Mouse (Mus musculus) lung, postnatal 4 days (tissue): Measurements from ENCODE around the gene Ing4.

Experiments used
- DNase-seq, 2 experiments: peaks; one replicate each; pipeline ENCODE4 v3.0.0; 2021

Ing4 gene

DNA sequence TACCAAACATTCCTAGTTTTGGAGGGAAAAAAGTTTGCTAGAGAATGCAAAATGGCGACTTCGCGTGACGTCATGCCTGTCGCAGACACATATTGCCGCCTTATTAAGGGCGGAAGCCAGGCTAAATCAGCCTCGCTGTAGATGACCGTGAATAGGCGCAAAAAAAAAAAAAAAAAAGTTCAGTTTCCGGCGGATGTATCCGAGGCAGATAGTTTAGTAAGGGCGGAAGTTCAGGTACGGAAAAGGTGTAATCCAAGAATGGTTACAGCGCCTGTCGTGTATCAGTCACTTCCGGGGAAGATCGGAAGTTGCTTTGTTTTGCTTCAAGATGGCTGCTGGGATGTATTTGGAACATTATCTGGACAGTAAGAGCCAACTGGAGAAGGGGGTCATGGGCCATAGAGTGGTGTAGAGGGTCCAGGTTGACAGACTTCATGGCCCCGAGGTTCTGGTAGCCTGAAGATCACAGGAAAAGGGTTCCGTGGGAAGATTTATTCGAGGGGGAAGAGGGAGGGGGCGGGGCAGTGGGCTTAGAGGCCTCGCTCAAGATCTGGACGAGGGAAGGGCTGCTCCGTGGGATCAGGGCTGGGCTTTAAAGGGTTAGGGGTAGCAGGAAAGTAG lies at the start of gene Ing4:
Ing4 (plus strand) TSS at position 228 of the 621 bp plus-strand sequence.
- DNase-seq: peak; percentile 92 to 94

DNA sequence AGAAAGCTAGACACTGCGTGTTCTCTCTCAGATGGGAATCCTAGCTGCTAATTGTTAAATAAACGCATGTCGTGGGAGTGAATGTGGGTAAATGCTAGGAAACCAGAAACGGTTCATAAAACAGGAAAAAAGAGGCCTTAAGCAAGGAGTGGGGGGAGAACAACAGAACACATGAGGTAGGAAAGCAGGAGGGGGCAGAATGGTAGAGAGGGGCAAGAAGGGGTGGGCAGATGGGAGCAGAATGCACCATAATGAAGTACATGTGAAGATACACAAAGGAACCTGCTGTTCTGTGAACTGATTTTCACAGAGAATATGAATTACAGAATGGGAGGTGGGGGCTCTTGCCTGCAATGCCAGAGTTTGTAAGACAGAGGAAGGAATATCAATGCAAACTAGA lies 47.3 kb upstream of the Ing4 start:
- DNase-seq: no peak

DNA sequence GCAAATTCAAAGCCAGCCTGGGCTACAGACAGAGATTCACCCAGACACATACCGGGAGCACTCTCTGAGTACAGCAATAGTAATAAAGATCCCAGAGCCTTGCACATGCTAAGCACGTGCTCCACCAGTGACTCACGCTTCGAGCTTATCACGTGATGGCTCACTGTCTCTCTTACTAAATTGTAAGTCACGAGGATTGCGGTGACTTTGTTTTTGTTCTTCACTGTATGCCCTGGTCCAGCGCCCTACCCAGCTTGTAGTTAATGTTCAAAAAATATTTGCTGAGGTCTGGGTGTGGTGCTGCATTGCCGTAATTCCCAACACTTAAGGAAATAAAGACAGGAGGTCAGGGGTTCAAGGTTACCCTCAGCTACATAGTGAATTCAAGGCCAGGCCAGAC lies 46.2 kb upstream of the Ing4 start:
- DNase-seq: no peak

DNA sequence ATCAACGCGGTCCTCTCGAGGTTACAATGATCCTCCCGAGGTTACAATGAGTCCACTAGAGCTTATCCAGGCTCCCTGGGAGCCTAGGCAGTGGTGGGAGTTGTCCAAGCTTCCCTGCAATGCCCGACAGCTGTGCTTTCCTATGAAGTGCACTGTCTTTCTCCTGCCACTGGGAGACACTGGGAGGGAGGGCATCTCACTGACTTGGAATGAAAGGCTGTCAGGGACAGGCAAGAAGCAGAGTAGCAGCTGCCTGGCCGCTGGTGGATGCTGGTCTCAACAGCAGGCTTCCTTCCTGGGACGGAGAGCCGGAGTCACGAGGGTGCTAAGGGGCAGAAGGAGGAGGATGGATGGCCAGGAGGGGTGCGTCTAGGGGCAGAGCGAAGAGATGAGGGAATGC lies 45.7 kb upstream of the Ing4 start:
- peak in 1 of 2 experiments; percentile 53 for DNase-seq

DNA sequence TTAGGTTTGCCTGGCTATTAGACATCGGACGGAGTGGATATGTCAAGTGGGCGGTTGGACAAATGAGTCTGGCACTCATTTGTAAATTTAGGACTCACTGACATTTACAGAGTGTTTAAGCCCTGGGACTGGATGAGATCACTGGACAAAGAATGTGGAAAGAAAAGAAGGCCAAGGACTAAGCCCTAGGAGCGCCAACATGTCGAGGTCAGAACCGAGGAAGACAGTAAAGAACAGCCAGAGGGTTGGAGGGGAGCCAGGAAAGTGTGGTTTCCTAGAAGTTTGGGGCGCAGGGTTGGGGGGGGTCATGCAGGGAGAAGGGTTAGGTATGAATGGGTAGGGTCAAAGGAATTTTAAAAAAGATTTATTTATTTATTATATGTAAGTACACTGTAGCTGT lies 44.3 kb upstream of the Ing4 start:
- DNase-seq: no peak

DNA sequence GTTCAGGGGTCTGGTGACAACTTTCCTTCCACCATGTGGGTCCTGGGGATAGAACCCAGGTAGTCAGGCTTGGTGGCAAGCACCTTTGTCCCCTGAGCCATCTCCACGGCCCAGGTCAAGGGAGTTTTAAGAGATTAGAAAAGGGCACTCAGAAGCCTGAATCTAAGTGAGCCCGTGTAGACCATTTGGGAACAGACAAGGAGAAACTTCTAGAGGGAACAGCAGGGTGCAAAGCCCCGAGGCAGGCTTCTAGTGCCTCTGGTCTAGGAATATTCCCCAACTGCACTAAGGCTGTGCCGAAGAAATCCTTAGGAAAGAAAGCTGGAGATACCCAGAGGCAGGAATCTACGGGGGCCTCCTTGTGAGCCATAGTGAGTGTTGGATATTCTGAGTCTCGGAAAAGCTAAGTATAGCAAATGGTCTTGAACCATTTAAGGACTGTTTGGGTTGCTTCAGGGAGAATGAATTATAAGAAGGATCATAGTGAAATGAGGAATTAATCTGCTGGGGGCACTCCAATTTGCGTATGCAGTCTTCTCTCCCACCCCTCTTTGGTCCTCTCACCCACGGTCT lies 43.6 kb upstream of the Ing4 start:
- DNase-seq: no peak

DNA sequence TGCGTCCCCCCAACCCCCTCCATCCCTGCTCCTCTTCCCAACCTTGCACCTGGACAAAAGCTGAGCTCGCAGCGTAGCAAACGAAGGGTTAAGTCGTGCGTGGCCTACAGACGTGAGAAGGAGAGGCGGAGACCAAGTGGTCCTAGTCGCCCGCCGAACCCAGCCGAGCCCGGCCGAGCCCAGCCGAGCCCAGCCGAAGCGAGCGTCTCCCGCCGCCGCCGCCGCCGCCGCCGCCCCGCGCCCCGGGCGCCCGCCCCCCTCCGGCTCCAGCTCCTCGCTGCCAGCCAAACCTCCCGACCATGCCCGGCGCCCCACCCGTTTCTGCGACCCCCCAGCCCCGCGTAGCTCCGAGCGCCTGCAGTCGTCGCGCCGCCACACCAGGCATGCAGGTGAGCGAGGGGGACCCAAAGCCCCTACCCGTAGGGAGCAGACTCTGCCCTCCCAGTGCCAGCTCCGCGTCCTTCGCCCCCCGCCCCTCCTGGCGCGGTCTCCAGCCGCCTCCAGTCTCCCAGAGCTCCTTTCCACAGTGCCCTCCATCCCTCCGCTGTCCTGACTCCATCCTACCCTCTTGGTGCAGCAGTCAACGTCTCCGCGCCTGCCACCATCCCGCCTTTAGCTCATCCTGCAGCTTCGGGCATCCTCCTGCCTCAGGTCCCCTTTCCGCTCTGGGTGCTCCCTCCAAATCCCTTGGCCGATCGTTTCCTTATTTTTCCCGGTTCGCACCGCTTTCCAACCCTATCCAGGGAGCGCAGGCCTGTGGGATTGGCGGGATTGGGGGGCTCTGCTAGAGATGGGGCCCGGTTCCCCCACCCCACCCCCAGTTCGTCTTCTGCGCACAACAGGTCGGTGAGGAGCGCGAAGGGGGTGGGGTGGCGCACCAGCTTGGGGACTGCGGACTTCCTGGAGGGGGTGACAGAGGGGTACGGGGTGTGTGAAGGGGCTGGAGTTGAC lies 42.7 kb upstream of the Ing4 start, which contains the start of gene Pianp:
Pianp (plus strand) TSS at position 144 of the 951 bp plus-strand sequence.
- peak; percentile 80 to 85 for DNase-seq

DNA sequence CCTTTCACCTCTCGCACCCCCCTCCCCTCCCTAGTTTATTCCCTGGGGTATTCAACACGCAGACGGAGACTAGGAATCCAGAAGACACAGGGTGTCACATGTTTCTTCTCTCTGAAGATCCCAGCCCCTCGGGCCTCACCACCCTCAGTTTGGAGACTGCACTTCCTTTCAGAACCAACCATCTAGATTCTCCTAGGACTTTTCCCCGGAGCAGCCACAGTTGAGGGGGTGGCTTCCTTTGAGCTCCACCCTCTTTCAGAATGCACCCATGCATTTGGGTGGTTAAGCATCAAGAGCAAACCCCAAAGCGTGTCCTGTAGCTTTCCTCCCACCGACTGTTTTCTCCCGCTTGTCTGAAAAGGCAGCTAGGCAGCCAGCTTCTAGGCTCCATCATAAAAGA lies 41.5 kb upstream of the Ing4 start:
- DNase-seq: no peak

DNA sequence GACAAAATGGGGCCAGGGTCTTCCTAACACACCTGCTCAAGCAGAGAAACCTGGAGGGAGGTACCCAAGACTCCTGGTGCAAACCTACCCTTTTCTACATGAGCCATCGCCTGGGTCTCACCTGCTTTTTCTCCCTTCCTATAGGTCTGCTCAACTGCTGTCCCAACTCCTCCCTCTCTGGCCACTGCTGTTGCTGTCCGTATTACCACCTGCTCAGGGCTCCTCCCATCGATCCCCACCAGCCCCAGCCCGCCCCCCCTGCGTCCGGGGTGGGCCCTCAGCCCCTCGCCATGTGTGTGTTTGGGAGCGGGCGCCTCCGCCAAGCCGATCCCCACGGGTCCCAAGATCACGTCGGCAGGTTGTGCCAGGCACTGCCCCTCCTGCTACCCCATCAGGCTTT lies 40.5 kb upstream of the Ing4 start:
- DNase-seq: no peak

DNA sequence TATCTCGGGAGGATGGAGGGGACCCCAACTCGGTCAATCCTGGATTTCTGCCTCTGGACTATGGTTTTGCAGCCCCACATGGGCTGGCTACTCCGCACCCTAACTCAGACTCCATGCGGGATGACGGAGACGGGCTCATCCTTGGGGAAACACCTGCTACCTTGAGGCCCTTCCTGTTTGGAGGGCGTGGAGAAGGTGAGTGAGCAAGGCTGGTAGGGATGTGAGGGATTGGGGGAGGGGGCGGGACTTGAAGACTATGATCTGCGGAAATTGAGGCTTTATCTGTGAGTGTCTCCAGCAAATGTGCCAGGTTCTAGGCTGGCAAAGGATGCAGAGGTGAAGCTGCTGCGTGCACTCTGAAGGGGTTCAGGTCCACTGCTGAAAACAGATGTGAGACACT lies 40.0 kb upstream of the Ing4 start:
- DNase-seq: no peak

DNA sequence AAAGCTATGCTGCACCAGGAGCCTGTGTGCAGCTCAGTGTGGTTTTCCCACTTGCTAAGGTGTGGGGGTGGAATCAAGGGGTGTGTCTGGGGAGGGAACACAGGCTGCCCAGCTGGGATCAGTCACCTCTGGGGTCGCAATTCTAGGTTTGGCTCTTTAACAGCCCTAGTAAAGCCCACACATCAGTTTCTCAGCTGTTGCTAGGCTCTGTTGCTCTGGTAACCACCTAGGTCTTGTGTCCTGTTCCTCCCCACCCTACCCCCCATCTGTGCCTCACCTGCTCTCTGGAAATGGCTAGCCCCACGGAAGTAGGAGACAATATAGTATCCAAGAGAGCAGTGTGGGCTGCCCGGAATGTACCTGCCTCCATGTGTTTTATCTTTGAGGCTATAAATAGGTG lies 35.9 kb upstream of the Ing4 start:
- no peak for DNase-seq

DNA sequence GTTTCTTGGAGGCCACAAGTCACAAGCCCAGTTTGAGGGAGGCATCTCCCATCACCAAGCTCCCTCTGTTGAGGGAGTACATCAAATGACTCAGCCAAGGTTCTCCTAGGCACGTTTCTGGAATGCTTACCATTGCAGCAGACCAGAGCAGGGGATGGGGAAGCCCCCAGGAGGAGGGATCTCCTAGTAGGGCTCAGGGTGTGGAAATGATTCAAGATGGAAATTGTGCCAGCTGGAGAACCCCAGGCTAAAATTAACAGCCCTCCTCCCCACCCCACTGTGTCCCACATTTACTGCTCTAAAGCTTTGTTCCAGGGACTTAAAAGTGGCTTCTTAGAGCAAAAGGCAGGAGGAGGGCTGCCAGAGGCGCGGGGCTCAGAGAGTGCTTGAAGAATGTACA lies 34.5 kb upstream of the Ing4 start:
- DNase-seq: no peak

DNA sequence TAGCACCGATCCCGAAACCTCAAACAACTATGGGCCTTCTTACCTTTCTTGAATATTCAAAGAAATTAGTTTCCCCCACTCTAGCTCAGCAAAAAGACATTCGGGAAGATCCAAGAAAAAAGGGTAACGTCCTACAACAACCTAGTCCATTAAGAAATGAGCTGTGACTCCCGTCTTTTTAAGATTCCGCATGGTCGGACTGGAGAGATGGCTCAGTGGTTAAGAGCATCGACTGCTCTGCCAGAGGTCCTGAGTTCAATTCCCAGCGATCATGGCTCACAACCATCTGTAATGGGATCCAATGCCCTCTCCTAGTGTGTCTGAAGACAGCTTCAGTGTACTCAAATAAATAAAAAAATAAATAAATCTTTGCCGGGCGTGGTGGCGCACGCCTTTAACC lies 31.5 kb upstream of the Ing4 start:
- no peak for DNase-seq

DNA sequence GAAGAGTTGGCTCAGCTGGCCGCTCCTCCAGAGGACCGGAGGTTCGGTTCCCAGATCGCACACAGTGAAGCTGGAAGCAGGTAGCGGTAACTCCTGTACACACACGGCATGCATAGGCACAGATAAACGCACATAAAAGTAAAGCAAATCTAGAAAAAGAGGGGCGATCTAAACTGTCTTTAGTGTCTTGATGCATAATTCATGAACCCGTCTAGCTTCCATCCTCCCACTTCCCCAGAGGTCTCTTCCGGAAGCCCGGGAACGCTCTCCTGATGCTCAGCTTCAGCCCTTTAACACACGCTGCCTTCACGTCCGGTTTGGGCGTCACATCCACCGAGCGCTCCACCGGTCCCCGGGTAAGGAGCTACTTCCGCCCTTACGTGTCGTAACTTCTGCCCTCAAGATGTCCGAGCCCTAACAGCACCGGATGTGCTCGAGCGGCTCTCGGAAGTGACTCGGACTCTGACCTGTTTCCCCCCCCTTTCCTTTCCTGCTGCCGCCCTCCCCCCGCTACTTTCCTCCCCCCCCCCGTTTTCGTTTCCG lies 30.9 kb upstream of the Ing4 start:
- DNase-seq: peak; percentile 98 to 99

DNA sequence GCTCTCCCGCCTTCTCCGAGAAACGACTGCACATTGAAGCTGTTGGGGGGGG lies 30.6 kb upstream of the Ing4 start, which contains the start of gene Zfp384:
Zfp384 (plus strand) TSS at position 17 of the 52 bp plus-strand sequence.
- DNase-seq: no peak

DNA sequence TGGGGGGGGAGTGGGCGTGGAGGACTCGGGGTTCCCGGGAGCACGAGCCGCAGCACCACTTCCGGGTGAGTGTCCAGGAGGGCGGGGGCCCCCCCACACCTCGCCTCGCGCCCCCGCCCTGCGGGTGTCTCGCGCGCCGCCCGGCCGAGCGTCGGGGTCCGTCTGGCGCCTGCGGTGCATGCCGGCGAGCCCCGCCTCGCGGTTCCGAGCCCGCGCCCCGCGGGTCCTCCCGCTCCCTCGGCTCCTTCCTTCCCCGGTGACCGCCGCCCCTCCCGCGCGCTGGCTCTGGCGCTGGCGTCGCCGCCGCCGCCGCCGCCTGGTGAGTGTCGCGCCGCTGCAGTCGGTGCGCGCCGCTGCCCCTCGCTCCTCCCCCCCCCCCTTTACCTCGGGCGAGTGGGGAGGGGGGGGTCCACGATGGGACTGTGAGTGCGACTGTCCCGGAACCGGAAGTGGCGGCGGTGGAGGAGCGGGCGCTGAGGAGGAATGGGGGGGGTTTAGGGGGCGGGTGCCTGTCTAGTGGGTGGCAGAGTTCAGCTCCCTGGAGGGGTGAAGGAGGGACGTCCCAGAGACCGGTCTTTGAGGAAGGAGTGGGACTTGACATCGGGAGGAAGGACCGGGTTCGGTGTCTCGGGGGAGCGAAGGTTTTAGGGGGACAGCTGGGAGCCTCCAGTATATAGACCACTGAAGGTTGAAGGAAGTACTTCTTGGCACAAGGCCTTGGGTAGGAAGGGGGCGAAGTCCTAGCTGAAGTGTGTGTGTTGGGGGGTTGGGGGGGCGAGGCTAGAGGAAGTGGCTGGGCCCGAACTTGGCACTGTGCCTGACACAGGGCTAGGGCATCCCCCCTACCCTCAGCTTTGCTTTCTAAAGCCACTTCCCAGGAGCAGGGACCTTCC lies 30.1 kb upstream of the Ing4 start:
- DNase-seq: peak; percentile 87 to 92

DNA sequence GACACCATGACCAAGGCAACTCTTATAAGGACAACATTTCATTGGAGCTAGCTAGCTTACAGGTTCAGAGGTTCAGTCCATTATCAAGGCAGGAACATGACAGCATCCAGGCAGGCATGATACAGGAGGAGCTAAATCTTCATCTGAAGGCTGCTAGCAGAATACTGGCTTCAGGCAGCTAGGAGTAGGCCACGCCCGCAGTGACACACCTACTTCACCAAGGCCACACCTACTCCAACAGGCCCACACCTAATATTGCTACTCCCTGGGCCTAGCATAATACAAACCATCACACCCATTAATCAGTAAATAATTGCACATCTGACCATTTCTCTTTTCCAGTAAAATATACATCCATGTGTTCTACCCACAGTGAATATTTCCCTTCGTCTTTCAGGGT lies 21.9 kb upstream of the Ing4 start:
- no peak for DNase-seq

DNA sequence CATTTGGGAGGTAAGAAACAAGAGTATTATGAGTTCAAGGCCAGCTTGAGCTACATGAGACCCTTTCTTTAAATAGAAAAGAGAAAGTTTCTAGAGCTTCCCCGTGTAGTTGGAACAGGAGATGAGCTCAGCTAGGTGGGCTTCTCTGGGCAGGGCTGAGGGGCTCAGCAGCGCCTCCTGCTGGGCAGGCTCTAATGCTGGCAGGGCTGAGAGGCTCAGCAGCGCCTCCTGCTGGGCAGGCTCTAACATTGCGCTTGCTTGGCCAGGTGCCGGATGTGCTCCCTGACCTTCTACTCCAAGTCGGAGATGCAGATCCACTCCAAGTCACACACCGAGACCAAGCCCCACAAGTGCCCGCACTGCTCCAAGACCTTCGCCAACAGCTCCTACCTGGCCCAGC lies 9.0 kb upstream of the Ing4 start:
- DNase-seq: peak; percentile 63 to 79

DNA sequence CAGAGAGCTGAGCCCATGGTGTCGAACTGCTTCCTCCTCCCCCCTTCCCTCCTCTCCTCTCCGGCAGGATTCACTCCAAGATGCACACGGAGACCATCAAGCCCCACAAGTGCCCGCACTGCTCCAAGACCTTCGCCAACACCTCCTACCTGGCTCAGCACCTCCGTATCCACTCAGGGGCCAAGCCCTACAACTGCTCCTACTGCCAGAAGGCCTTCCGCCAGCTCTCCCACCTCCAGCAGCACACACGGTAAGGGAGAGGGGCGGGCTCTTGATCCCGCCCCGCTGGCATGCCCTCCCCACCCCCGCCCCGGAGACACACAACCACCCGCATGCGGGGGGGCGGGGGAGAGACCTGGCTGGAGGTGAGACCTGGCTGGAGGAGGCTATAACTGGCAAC lies 8.0 kb upstream of the Ing4 start:
- no peak for DNase-seq

DNA sequence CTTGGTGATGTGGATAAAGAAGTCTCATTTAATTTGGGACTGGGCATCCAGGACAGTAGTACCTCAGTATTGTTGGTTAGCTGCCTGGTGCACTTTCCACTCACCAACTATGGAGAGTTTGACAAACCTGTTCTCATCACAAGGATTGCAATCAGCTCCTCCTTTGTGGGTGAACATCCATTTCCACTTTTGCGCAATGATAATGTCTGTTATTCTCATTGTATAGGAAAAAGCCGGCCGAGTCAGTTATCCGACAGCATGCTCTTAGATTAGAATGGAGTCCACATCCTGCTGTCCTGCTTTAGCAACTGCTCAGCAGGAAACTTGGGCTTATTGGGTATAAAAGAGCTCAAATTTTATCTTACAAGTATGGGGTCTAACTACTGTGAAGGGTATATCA lies 894 bp upstream of the Ing4 start:
- DNase-seq: no peak

DNA sequence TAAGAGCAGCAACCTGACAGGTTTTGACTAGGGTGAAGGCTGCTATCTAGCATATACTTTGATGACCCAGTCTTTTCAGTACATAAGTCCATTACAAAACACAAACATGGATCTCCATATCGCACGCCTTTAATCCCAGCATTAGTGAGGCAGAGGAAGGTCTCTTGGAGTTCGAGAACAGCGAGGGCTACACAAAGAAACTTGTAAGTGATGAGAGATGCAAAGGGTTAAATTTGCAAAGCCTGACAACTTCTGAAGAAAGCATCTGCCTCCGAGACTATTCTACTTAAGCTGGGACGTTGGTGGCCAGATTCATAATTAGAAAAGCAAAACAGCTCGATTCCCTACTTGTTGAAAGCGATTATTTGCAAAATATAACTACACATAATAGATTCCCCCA lies 429 bp upstream of the Ing4 start:
- DNase-seq: no peak

DNA sequence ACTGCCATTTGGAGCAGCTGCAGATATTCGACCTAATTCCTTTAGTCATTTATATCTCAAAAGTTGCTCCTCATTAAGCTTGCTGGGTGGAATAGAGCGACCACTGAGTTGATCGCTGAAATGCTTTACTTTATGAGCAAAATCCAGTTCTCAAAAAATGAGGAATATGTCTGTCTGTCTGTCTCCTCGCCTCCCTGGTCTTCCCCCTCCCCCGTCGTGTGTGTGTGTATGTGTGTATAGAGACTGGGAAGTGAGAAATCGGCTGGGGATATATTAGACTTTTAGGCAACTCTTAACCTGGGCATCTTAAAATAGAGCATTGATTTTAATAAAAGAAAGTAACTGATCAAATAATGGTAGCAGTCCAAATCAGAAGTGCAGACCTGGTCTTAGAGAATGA lies 661 bp downstream of the Ing4 start:
- no peak for DNase-seq

DNA sequence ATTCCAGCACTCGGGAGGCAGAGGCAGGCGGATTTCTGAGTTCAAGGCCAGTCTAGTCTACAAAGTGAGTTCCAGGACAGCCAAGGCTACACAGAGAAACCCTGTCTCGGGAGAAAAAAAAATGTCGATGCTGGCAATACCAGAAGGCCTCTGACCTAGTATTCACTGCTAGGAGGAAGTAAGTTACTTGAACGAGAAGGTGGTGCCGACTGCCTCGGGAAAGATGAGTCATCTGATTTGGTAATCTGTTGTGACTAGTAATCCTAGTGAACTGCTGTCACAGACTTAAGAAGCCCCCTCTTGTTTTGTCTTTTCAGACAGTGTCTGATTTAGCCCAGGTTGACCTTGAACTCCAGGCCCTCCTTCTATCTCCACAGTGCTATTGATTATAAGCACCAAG lies 1.5 kb downstream of the Ing4 start:
- no peak for DNase-seq
